Mouse (Mus musculus) spleen, embryonic (tissue): ENCODE data around the gene Uqcc2.

Experiments
- CTCF ChIA-PET: fragments of 350-600 bp; sonication (Branson Sonifier 250); formaldehyde crosslinking; loops from one replicate; lab custom pipeline; 2022; lab: Charles Lee

The Uqcc2 gene

GRCm38 (mm10) chr17:27133551-27134141 lies at the start of gene Uqcc2:
TSS of gene Uqcc2 (minus strand) at chr17:27133916.
- CTCF ChIA-PET: no interaction called here

GRCm38 (mm10) chr17:27182401-27182800 lies 48.7 kb upstream of the Uqcc2 start:
- CTCF ChIA-PET: interaction anchor here (0.7 kb wide), 1 partner anchor 431 kb away, joined by 4 read pairs; no protein-coding TSS in a partner anchor

- CTCF ChIA-PET: no interaction called here
Observed at GRCm38 (mm10) chr17:27181666-27182065, 48.0 kb upstream of the Uqcc2 start.

GRCm38 (mm10) chr17:27179681-27180280 lies 46.1 kb upstream of the Uqcc2 start:
- CTCF ChIA-PET: no interaction called here

- CTCF ChIA-PET: no interaction called here
Observed at GRCm38 (mm10) chr17:27178427-27179177, 44.9 kb upstream of the Uqcc2 start.

GRCm38 (mm10) chr17:27178019-27178418 lies 44.3 kb upstream of the Uqcc2 start:
- CTCF ChIA-PET: interaction anchor here (0.5 kb wide), 1 partner anchor 402 kb away, joined by 3 read pairs; no protein-coding TSS in a partner anchor

- CTCF ChIA-PET: no interaction called here
Observed at GRCm38 (mm10) chr17:27176754-27177153, 43.0 kb upstream of the Uqcc2 start.

DNA sequence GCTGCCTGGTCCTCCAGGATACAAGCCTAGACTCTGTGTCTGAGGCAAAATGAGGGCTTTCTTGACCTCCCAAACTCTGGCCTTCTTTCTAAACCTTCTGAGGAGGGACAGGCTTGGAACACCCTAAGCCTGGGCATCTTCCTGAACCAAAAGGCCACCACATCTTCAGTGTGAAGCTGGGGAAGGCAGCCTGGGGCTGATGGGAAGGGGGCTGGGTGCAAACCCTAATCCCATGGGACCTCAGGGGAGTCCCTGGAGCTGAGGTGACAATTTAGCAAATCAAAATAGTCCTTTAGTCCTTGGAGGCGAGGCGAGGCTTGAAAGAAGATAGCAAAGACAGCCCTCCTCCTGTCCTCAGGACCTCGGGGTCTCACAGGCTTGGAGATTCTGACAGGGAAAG lies 42.6 kb upstream of the Uqcc2 start:
- CTCF ChIA-PET: no interaction called here

GRCm38 (mm10) chr17:27175196-27175874 lies 41.6 kb upstream of the Uqcc2 start:
- CTCF ChIA-PET: no interaction called here

DNA sequence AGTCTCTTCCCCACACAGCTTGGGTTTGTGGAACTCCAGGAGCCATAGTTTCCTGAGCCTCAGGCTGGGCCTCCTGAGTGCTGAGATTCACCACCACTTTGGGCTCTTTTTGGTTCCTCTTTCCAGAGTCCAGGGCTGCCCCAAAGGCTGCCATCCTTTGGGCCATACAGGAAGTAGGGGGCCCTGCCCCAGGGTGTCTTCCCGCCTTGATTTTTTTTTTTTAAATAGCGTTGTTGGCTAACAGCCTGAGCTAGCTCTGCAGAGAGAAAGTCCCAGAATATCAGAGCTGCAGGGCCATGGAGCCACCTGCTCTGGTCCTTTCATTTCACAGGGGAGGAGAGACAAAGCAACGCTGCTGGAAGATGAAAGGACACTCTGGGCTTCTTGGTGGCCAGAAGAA lies 40.0 kb upstream of the Uqcc2 start:
- CTCF ChIA-PET: no interaction called here

- CTCF ChIA-PET: no interaction called here
Observed at GRCm38 (mm10) chr17:27172459-27172858, 38.7 kb upstream of the Uqcc2 start.

GRCm38 (mm10) chr17:27171121-27171520 lies 37.4 kb upstream of the Uqcc2 start:
- CTCF ChIA-PET: no interaction called here

DNA sequence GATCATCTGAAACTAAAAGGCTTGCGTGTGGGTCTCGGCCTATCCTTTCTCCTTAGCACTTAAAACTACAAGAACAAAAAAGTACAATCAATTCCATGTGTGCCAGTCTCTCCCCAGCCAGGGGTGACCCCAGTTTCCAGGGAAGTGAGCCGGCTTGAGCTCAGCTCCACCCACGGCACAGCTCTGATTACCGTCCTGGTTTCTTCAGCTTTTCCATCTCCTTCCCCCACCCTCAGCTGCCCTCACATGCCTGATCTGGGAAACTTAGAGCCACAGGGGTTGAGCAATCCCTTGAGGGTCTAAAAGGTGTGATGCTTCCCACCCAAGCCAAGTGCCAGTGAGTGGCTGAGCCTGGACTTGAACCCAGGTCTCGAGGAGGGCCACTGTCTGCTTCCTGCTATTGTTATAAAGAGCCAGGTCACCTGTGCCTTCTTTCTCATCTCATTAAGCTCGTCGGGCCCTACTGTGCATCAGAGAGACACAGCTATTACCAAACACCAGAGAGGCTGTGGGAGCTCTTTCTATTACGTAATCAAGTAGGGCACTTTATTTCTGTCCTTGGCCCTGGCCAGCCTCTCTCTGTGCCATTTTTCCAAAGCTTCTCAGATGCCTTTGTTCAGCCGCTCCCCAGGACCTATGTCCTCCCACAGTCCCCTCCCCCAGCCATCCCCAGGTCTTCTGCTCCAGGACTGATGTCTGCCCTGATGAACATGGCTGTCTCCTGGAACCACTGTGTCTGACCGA lies 36.4 kb upstream of the Uqcc2 start:
- CTCF ChIA-PET: no interaction called here

GRCm38 (mm10) chr17:27168569-27168968 lies 34.9 kb upstream of the Uqcc2 start:
- CTCF ChIA-PET: no interaction called here

DNA sequence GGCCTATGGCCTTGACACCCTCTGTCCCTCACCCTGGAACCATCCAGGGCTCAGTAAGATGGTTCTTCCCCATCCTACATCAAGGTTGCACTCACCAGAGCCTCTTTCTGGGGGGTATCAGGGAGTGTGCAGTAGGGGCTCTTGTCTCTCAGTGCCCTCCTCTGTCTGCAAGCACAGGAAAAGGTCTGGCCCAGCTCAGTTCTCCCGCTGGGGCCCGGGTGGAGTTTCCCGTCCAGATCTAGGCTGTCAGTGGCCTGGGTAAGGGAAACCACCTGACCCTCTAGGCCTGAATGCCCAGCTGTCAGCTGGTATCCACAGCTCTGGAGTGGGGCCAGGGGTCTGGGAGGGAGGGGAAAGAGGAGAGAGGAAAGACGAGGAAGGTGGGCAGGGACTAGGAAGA lies 33.8 kb upstream of the Uqcc2 start, which contains the start of gene Ip6k3:
Gene Ip6k3, minus strand, starts transcription at position 251 of the 400 bp plus-strand sequence.
- CTCF ChIA-PET: no interaction called here

- CTCF ChIA-PET: no interaction called here
Observed at GRCm38 (mm10) chr17:27166901-27167300, 33.2 kb upstream of the Uqcc2 start.

- CTCF ChIA-PET: no interaction called here
Observed at GRCm38 (mm10) chr17:27165054-27165773, 31.5 kb upstream of the Uqcc2 start.

DNA sequence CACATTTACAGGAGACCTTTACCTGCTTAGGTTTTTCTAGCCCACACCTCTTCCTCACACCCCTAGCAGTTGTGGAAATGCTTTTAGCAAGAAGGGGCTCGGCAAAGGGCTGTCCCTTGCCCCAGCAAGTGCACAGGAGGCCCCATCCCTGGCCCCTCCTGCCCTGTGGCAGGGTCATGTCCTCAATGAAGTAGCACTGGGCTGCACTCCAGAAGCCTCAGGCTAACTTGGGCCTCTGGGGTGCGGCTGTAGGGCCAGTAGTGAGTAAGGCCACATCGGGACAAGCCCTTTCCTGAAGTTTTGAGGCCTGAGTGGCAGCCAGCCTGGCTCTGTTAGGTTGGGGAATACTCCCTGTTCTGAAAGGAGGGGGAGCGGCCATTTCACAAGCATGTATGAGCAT lies 27.2 kb upstream of the Uqcc2 start:
- CTCF ChIA-PET: no interaction called here

- CTCF ChIA-PET: no interaction called here
Observed at GRCm38 (mm10) chr17:27159169-27159568, 25.5 kb upstream of the Uqcc2 start.

DNA sequence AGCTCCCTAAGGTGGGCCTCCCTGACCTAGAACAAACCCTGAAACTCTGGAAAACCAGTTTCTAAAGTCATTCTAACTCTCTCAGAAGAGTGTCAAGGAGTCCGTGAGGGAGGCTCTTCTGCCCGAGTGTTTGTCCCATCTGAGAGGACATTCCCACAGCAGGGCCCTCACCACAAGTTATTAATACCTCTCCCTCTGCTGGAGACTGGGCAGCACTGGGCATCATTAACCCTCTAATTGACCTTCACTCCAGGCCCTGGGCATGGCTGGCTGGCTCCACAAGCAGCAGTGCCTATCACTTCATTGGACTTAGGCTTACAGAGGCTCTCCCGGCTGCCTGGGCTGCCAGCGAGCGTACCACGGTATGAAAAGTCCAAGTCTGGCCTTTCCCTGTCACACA lies 24.7 kb upstream of the Uqcc2 start:
- CTCF ChIA-PET: no interaction called here

DNA sequence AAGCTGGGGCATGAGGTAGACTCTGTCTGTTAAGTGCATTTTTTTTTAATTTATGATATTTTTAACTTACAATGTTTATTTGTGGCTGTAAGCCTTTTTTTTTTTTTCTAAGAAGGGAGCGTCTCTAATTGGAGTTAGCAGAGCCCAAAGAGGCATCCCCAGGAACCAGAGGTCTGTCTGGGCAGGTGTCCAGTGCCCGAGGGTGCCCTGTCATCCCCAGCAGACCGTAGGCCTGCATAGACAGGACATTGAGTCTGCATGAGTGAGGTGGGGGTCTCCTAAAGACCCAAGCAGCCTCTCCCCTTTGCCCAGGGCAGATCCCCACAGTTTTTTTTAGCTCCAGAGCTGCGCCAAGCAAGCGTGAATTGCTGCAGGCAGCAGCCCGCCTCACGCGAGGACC lies 22.0 kb upstream of the Uqcc2 start:
- CTCF ChIA-PET: no interaction called here
